Comparison of ENCODE assay signal across 22 mouse cellular contexts in the genomic region with DNA sequence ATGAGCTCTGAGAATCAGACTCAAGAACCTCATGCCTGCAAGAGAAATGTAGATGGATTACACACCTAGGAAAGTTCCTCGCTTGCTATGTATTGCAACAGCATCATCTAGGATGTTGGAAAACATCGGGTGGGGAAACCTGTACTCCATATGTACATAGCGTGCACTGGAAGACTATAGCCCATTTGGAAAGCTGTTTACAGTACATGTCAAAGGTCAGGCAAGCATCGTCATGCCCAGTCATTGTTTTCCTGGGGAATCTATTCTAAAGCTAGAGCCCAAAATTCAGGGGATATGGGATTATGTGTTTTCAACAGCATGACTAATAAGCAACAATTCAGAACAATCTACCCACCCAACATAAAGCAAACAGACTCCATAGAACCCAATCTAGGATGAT.
DNase-seq lines count a peak whose midpoint lies in the region; ATAC-seq lines count a peak whose summit lies in the region.
"Had no signal": no experiment of that assay in that cellular context is flagged by ENCODE, and none has a peak within 500 bp of the region (broad histone marks: within the 10 kb centered on the region; RNA-seq: fewer than 3 reads in every experiment).

No protein-coding gene starts in this region.

- H3K36me3 ChIP-seq in embryonic facial prominence, embryonic 12.5 days: no peaks in the 10 kb centered on the region
- H3K36me3 ChIP-seq in embryonic facial prominence, embryonic 10.5 days (replicated peaks): no peaks in the 10 kb centered on the region
- no peaks in the 10 kb centered on the region for H3K36me3 ChIP-seq in embryonic facial prominence, embryonic 13.5 days
- H3K36me3 ChIP-seq in embryonic facial prominence, embryonic 15.5 days: no peaks in the 10 kb centered on the region
- H3K36me3 ChIP-seq: forebrain, embryonic 15.5 days; G1E had no signal

- WGBS in embryonic facial prominence, embryonic 12.5 days: 92% methylated on average over 4 of the region's 4 CpGs
- 85% methylated on average over 4 of the region's 4 CpGs for WGBS in embryonic facial prominence, embryonic 10.5 days
- WGBS in embryonic facial prominence, embryonic 13.5 days: 74% methylated on average over 4 of the region's 4 CpGs
- WGBS in embryonic facial prominence, embryonic 15.5 days: 68% methylated on average over 4 of the region's 4 CpGs

- DNase-seq in embryonic facial prominence, embryonic 10.5 days (ENCODE audit: low spot score): no peak
- DNase-seq in heart, adult 18-20 months: no peak
- DNase-seq: adrenal gland, adult 8-10 months; adrenal gland, postnatal 14 days; B cell, adult 2 months; cerebellum, adult 11 months; cerebellum, adult 18-20 months; cerebellum, adult 8-10 months; cerebellum, adult 9-11 months; cerebellum, postnatal 14 days; cerebellum, postnatal 36 days; forebrain, postnatal 0 days had no signal

- no peak overlapping the region for H3K9ac ChIP-seq in embryonic facial prominence, embryonic 12.5 days
- no peak overlapping the region for H3K9ac ChIP-seq in embryonic facial prominence, embryonic 13.5 days
- no peak overlapping the region for H3K9ac ChIP-seq in embryonic facial prominence, embryonic 15.5 days
- H3K9ac ChIP-seq: forebrain, embryonic 13.5 days; forebrain, embryonic 15.5 days; forebrain, postnatal 0 days had no signal

- no peak for ATAC-seq in embryonic facial prominence, embryonic 12.5 days (ENCODE audit: insufficient number of reproducible peaks, insufficient read depth, low FRiP score, low TSS enrichment)
- ATAC-seq in embryonic facial prominence, embryonic 13.5 days (ENCODE audit: insufficient number of reproducible peaks, insufficient read depth, low FRiP score, low TSS enrichment, low read depth): no peak
- ATAC-seq in embryonic facial prominence, embryonic 15.5 days (ENCODE audit: insufficient number of reproducible peaks, low FRiP score, low TSS enrichment, low read depth): no peak
- ATAC-seq: activated CD4-positive, CD25-positive, alpha-beta regulatory T cell, adult 4 months; CD4-positive, CD25-positive, alpha-beta regulatory T cell, adult 4 months; forebrain, embryonic 13.5 days; forebrain, embryonic 15.5 days; forebrain, postnatal 0 days; Patski had no signal

- no peak overlapping the region for H3K4me3 ChIP-seq in embryonic facial prominence, embryonic 12.5 days
- no peak overlapping the region for H3K4me3 ChIP-seq in embryonic facial prominence, embryonic 10.5 days
- H3K4me3 ChIP-seq in embryonic facial prominence, embryonic 13.5 days: no peak overlapping the region
- H3K4me3 ChIP-seq in embryonic facial prominence, embryonic 15.5 days (replicated peaks): no peak overlapping the region
- H3K4me3 ChIP-seq: forebrain, embryonic 13.5 days; forebrain, embryonic 15.5 days had no signal

- H3K4me1 ChIP-seq in embryonic facial prominence, embryonic 12.5 days: peaks cover 3% of the 10 kb centered on the region; the same call in 1 of the 2 replicates
- H3K4me1 ChIP-seq in embryonic facial prominence, embryonic 10.5 days: no peaks in the 10 kb centered on the region
- peaks cover 27% of the 10 kb centered on the region for H3K4me1 ChIP-seq in embryonic facial prominence, embryonic 13.5 days
- H3K4me1 ChIP-seq in embryonic facial prominence, embryonic 15.5 days: peaks cover 18% of the 10 kb centered on the region
- H3K4me1 ChIP-seq: forebrain, embryonic 13.5 days; forebrain, embryonic 15.5 days had no signal

- H3K27me3 ChIP-seq in embryonic facial prominence, embryonic 12.5 days: no peaks in the 10 kb centered on the region
- no peaks in the 10 kb centered on the region for H3K27me3 ChIP-seq in embryonic facial prominence, embryonic 10.5 days (replicated peaks; ENCODE audit: low read depth, poor library complexity, severe bottlenecking)
- H3K27me3 ChIP-seq in embryonic facial prominence, embryonic 13.5 days: no peaks in the 10 kb centered on the region
- no peaks in the 10 kb centered on the region for H3K27me3 ChIP-seq in embryonic facial prominence, embryonic 15.5 days
- H3K27me3 ChIP-seq: CH12.LX; forebrain, embryonic 13.5 days; forebrain, embryonic 15.5 days; Patski had no signal

- no peaks in the 10 kb centered on the region for H3K9me3 ChIP-seq in embryonic facial prominence, embryonic 12.5 days
- H3K9me3 ChIP-seq in embryonic facial prominence, embryonic 10.5 days: no peaks in the 10 kb centered on the region
- H3K9me3 ChIP-seq in embryonic facial prominence, embryonic 13.5 days: no peaks in the 10 kb centered on the region
- H3K9me3 ChIP-seq in embryonic facial prominence, embryonic 15.5 days (replicated peaks): no peaks in the 10 kb centered on the region
- H3K9me3 ChIP-seq: forebrain, embryonic 13.5 days; forebrain, embryonic 15.5 days; G1E had no signal

- peak overlapping the region; percentile 69; the same call in 1 of the 2 replicates for H3K27ac ChIP-seq in embryonic facial prominence, embryonic 12.5 days
- H3K27ac ChIP-seq in embryonic facial prominence, embryonic 10.5 days (replicated peaks): no peak overlapping the region
- peak overlapping the region; percentile 90 for H3K27ac ChIP-seq in embryonic facial prominence, embryonic 13.5 days
- peak overlapping the region; percentile 85 for H3K27ac ChIP-seq in embryonic facial prominence, embryonic 15.5 days (replicated peaks)
- H3K27ac ChIP-seq: forebrain, embryonic 13.5 days; forebrain, embryonic 15.5 days had no signal

- H3K4me2 ChIP-seq in embryonic facial prominence, embryonic 12.5 days (replicated peaks): no peak overlapping the region
- no peak overlapping the region for H3K4me2 ChIP-seq in embryonic facial prominence, embryonic 13.5 days
- H3K4me2 ChIP-seq in embryonic facial prominence, embryonic 15.5 days (replicated peaks): no peak overlapping the region
- H3K4me2 ChIP-seq: forebrain, embryonic 13.5 days; forebrain, embryonic 15.5 days had no signal
